Comparison of ENCODE assay signal across 17 mouse cellular contexts in the genomic region with DNA sequence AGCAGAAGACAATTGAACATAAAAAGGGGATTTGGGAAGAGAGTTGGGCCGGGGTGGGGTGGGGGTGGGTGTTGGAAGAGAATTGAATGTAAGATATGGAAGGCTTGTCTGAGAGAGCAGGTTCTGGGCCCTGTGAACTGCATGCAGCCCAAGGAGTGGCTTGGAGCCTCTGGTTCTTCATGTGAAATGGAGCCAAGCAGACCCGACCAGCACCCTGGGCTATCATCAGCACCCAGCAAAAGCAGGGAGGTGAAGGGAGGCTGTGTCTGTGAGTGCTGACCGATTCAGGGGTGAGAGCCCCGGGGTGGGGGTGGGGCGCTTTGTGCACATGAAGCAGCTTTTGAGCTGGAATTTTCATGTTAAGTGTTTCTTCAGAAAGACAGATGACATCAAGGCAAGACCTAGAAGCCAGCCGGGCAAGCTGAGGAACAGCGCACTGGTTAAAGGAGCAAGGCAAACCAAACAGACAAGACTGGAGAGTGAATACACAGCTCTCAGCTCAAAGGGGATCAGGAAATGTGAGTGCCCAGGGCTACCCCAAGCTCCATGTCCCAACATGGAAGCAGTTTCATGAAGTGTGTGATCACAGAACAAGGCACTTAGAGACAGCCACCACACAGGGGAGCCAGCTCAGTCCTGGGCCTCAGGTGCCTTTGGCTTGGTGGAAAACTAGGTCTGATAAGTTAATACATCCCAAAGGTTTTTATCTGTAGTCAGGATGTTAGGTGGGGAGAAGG. TPM values are rescaled to one million over a fixed set of nuclear protein-coding genes. Genes with fewer than 3 reads are reported as not detected.
DNase-seq lines count a peak whose midpoint lies in the region; ATAC-seq and TF ChIP-seq lines count a peak whose summit lies in the region.
"Had no signal": no experiment of that assay in that cellular context is flagged by ENCODE, and none has a peak within 500 bp of the region (broad histone marks: within the 10 kb centered on the region; RNA-seq: fewer than 3 reads in every experiment).

No protein-coding gene starts in this region.

- no peak overlapping the region for H3K4me2 ChIP-seq in lung, embryonic 14.5 days
- peak overlapping the region; percentile 51 for H3K4me2 ChIP-seq in liver, embryonic 11.5 days
- no peak overlapping the region for H3K4me2 ChIP-seq in stomach, postnatal 0 days (replicated peaks; ENCODE audit: low read depth)
- H3K4me2 ChIP-seq: hindbrain, embryonic 13.5 days; neural tube, embryonic 12.5 days had no signal

- TF ChIP-seq CTCF in lung, embryonic 14.5 days (IDR thresholded peaks at IDR 0.05; ENCODE audit: low read depth): peak; percentile 10; the same call in 1 of the 2 replicates
- TF ChIP-seq CTCF in stomach, postnatal 0 days (IDR thresholded peaks at IDR 0.05; ENCODE audit: low read depth): peak; percentile 32

- no peak overlapping the region for H3K27ac ChIP-seq in lung, embryonic 14.5 days (ENCODE audit: low read depth)
- H3K27ac ChIP-seq in liver, embryonic 11.5 days (ENCODE audit: low read depth, low read length): peak overlapping the region; percentile 32; the same call in 1 of the 2 replicates
- H3K27ac ChIP-seq in stomach, postnatal 0 days (replicated peaks): peak overlapping the region; percentile 1; the same call in 1 of the 2 replicates
- H3K27ac ChIP-seq: hindbrain, embryonic 13.5 days; limb, embryonic 10.5 days; neural tube, embryonic 12.5 days; stomach, embryonic 15.5 days had no signal

- H3K9ac ChIP-seq in lung, embryonic 14.5 days: no peak overlapping the region
- peak overlapping the region; percentile 40; the same call in 1 of the 2 replicates for H3K9ac ChIP-seq in liver, embryonic 11.5 days (ENCODE audit: low read depth, low read length)
- H3K9ac ChIP-seq in stomach, postnatal 0 days (ENCODE audit: low read length): no peak overlapping the region
- H3K9ac ChIP-seq: hindbrain, embryonic 13.5 days; neural tube, embryonic 12.5 days; stomach, embryonic 15.5 days had no signal

- H3K36me3 ChIP-seq in lung, embryonic 14.5 days (ENCODE audit: insufficient read depth): no peaks in the 10 kb centered on the region
- H3K36me3 ChIP-seq in liver, embryonic 11.5 days (ENCODE audit: control insufficient read depth, insufficient read depth, low read length): no peaks in the 10 kb centered on the region
- no peaks in the 10 kb centered on the region for H3K36me3 ChIP-seq in stomach, postnatal 0 days (ENCODE audit: control insufficient read depth, insufficient read depth, low read length)
- H3K36me3 ChIP-seq: hindbrain, embryonic 13.5 days; limb, embryonic 10.5 days; neural tube, embryonic 12.5 days; stomach, embryonic 15.5 days had no signal

- H3K4me3 ChIP-seq in lung, embryonic 14.5 days (ENCODE audit: low read depth, low read length): no peak overlapping the region
- H3K4me3 ChIP-seq in liver, embryonic 11.5 days (ENCODE audit: low read depth, low read length): peak overlapping the region; percentile 1; the same call in 1 of the 2 replicates
- H3K4me3 ChIP-seq in stomach, postnatal 0 days (ENCODE audit: low read depth, low read length): no peak overlapping the region
- H3K4me3 ChIP-seq: hindbrain, embryonic 13.5 days; limb, embryonic 10.5 days; neural tube, embryonic 12.5 days; stomach, embryonic 15.5 days had no signal

- no peak for DNase-seq in lung, embryonic 14.5 days
- no peak for DNase-seq in lung, postnatal 10 days
- peak; percentile 62 for DNase-seq in NIH3T3 (ENCODE audit: low read depth)
- no peak for DNase-seq in liver, embryonic 11.5 days (ENCODE audit: low spot score)
- DNase-seq in stomach, postnatal 0 days (ENCODE audit: low spot score): no peak
- no peak for DNase-seq in ovary, postnatal 36 days (ENCODE audit: low spot score)
- DNase-seq: adrenal gland, adult 2 months; cerebellum, adult 8-10 months; heart, adult 18-20 months; kidney, adult 8-10 months; right cerebral cortex, postnatal 4 days had no signal

- no peak for ATAC-seq in lung, embryonic 14.5 days (ENCODE audit: insufficient read depth)
- no peak for ATAC-seq in liver, embryonic 11.5 days (replicated peaks; ENCODE audit: low FRiP score)
- no peak for ATAC-seq in stomach, postnatal 0 days (ENCODE audit: low FRiP score, low TSS enrichment)
- ATAC-seq in megakaryocyte progenitor cell, adult 5-6 weeks (replicated peaks; ENCODE audit: poor library complexity): no peak
- ATAC-seq: midbrain, embryonic 16.5 days had no signal

- TF ChIP-seq EP300 in stomach, postnatal 0 days (optimal IDR thresholded peaks at IDR 0.05): no peak

- WGBS in lung, embryonic 14.5 days: 58% methylated on average over 7 of the region's 7 CpGs
- 63% methylated on average over 7 of the region's 7 CpGs for WGBS in liver, embryonic 11.5 days
- 77% methylated on average over 7 of the region's 7 CpGs for WGBS in stomach, postnatal 0 days

- H3K9me3 ChIP-seq in lung, embryonic 14.5 days (ENCODE audit: low read depth, low read length): no peaks in the 10 kb centered on the region
- H3K9me3 ChIP-seq in liver, embryonic 11.5 days (ENCODE audit: control insufficient read depth, low read length): no peaks in the 10 kb centered on the region
- H3K9me3 ChIP-seq in stomach, postnatal 0 days (ENCODE audit: control insufficient read depth, low read length): no peaks in the 10 kb centered on the region
- H3K9me3 ChIP-seq: hindbrain, embryonic 13.5 days; limb, embryonic 10.5 days; neural tube, embryonic 12.5 days; stomach, embryonic 15.5 days had no signal

- H3K27me3 ChIP-seq in lung, embryonic 14.5 days (ENCODE audit: insufficient read depth, low read length): no peaks in the 10 kb centered on the region
- no peaks in the 10 kb centered on the region for H3K27me3 ChIP-seq in liver, embryonic 11.5 days (replicated peaks; ENCODE audit: control insufficient read depth, insufficient read depth, low read length)
- H3K27me3 ChIP-seq in stomach, postnatal 0 days (ENCODE audit: control insufficient read depth, insufficient read depth, low read length): no peaks in the 10 kb centered on the region
- H3K27me3 ChIP-seq: hindbrain, embryonic 13.5 days; neural tube, embryonic 12.5 days; stomach, embryonic 15.5 days had no signal

- H3K4me1 ChIP-seq in lung, embryonic 14.5 days (ENCODE audit: insufficient read depth): peaks cover 3% of the 10 kb centered on the region; the same call in 1 of the 2 replicates
- peaks cover 48% of the 10 kb centered on the region for H3K4me1 ChIP-seq in liver, embryonic 11.5 days (replicated peaks; ENCODE audit: control insufficient read depth, insufficient read depth, low read length)
- H3K4me1 ChIP-seq in stomach, postnatal 0 days (replicated peaks; ENCODE audit: control insufficient read depth, insufficient read depth): no peaks in the 10 kb centered on the region
- H3K4me1 ChIP-seq: neural tube, embryonic 12.5 days had no signal

RNA-seq across cellular contexts. Expression of a gene that starts 40.1 kb away (rescaled TPM):
- polyA plus RNA-seq in lung, embryonic 14.5 days (2014; fragmentation: Nextera tagmentation; extraction: Ambion mirVana): 37.0 and 38.8 TPM in 2 replicates
- polyA plus RNA-seq in liver, embryonic 11.5 days (2014; fragmentation: Nextera tagmentation; extraction: Ambion mirVana): 31.2 and 35.4 TPM in 2 replicates
- 34.8 and 36.3 TPM in 2 replicates for polyA plus RNA-seq in stomach, postnatal 0 days (2015; fragmentation: Nextera tagmentation; extraction: Ambion mirVana)
- 50.4 and 52.7 TPM in 2 replicates for total RNA-seq in megakaryocyte progenitor cell, adult 5-6 weeks (2015)
- total RNA-seq in megakaryocyte progenitor cell, adult 5-6 weeks (2017): 31.3 and 35.4 TPM in 2 replicates
